Mouse (Mus musculus): ENCODE results near the gene Tnrc6c. TPM values are rescaled to one million over a fixed set of nuclear protein-coding genes. Genes with fewer than 3 reads are reported as not detected.

Tnrc6c gene
- polyA plus RNA-seq, 1 experiment from 2014 or later: 6.0 TPM

DNA sequence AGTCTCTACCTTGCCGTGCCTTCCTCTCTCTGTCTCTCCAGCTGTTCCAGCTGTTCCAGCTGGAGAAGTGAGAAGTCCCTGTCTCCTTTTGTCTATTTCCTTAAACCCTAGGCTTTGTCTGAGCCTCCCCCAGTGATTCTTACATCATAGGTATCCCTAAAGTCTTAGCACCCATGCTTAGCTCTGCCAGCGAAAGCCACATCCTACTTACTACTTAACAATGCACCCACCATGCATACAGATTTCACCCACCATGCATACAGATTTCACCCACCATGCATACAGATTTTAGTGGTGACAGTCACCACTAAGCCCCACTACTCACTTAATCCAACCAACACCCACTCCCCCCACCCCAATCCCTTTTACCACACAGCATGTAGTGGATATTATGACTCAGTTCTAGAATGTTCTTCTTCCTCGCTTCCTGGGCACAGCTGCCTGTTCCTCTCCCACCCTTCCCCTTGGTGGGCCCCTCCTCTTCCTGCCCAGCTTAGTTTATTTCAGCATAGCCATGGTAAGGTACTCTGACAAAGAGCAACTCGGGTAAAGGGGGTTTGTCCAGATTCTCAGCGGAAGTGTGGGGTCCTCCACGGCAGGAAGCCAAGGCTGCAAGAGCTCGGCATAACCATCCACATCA lies 14.6 kb upstream of the Tnrc6c start:
- TF ChIP-seq CTCF (IDR thresholded peaks at IDR 0.05; ENCODE audit: low read depth): no peak
- no peak for TF ChIP-seq EP300 (optimal IDR thresholded peaks at IDR 0.05)
- Histone ChIP-seq H3K4me2 (replicated peaks; ENCODE audit: low read depth) (no peak overlapping the region), H3K36me3 (ENCODE audit: control insufficient read depth, insufficient read depth, low read length) (no peaks in the 10 kb centered on the region), H3K9ac (ENCODE audit: low read length) (no peak overlapping the region), H3K9me3 (ENCODE audit: control insufficient read depth, low read length) (no peaks in the 10 kb centered on the region), H3K27me3 (ENCODE audit: control insufficient read depth, insufficient read depth, low read length) (no peaks in the 10 kb centered on the region), H3K27ac (replicated peaks) (no peak overlapping the region), H3K4me1 (replicated peaks; ENCODE audit: control insufficient read depth, insufficient read depth) (no peaks in the 10 kb centered on the region), H3K4me3 (ENCODE audit: low read depth, low read length) (no peak overlapping the region)
- no peak for DNase-seq (ENCODE audit: low spot score)
- no peak for ATAC-seq (ENCODE audit: low FRiP score, low TSS enrichment)
- WGBS: 62% methylated on average over 7 of the region's 7 CpGs

DNA sequence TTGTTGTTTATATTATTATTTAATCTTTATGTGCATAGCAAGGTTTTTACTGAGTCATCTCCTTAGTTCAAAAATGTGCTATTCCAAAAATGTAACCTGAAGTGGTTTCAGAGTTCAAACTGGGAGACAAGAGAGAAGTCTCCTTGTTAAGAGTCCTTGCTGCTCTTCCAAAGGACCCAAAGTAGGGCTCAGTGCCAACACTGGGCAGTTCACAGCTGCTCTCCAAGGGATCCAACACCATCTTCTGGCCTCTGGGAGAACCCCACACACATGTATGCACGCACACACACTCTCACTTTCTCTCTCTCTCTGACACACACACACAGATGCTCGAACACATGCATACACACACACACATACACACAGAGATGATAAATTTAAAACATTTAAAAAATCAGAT lies 11.9 kb upstream of the Tnrc6c start:
- ATAC-seq (ENCODE audit: low FRiP score, low TSS enrichment) (no peak), DNase-seq (ENCODE audit: low spot score) (no peak)
- H3K4me1 ChIP-seq (replicated peaks; ENCODE audit: control insufficient read depth, insufficient read depth): no peaks in the 10 kb centered on the region
- no peak overlapping the region for H3K4me3 ChIP-seq (ENCODE audit: low read depth, low read length)
- H3K36me3 ChIP-seq (ENCODE audit: control insufficient read depth, insufficient read depth, low read length): no peaks in the 10 kb centered on the region
- no peak overlapping the region for H3K9ac ChIP-seq (ENCODE audit: low read length)
- peak; percentile 49 for TF ChIP-seq CTCF (IDR thresholded peaks at IDR 0.05; ENCODE audit: low read depth)
- no peak for TF ChIP-seq EP300 (optimal IDR thresholded peaks at IDR 0.05)
- 90% methylated on average over 2 of the region's 2 CpGs for WGBS
- H3K27me3 ChIP-seq (ENCODE audit: control insufficient read depth, insufficient read depth, low read length): no peaks in the 10 kb centered on the region
- H3K9me3 ChIP-seq (ENCODE audit: control insufficient read depth, low read length): no peaks in the 10 kb centered on the region
- no peak overlapping the region for H3K4me2 ChIP-seq (replicated peaks; ENCODE audit: low read depth)
- H3K27ac ChIP-seq (replicated peaks): no peak overlapping the region

DNA sequence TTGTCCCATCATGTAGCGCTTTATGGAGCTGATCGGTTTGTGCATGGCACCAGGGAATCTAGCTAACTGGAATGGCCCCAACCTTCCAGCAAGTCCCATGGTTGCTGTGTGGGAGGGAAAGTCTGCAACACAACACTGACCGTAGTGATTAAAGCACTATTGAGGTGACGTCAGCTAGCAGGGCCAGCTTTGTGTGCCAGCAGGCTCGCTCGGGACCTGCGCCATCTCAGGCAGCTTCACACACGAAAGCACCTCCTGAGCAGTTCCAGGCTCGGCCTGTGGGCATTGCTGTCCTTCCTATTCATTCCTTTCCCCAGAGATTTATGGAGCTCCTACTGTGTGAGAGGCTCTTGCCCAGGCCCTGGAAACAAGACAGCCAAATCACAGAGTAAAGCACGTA lies 10.8 kb upstream of the Tnrc6c start:
- Histone ChIP-seq H3K9ac (ENCODE audit: low read length) (no peak overlapping the region), H3K36me3 (ENCODE audit: control insufficient read depth, insufficient read depth, low read length) (no peaks in the 10 kb centered on the region), H3K9me3 (ENCODE audit: control insufficient read depth, low read length) (no peaks in the 10 kb centered on the region), H3K27ac (replicated peaks) (no peak overlapping the region), H3K27me3 (ENCODE audit: control insufficient read depth, insufficient read depth, low read length) (no peaks in the 10 kb centered on the region), H3K4me1 (replicated peaks; ENCODE audit: control insufficient read depth, insufficient read depth) (no peaks in the 10 kb centered on the region), H3K4me2 (replicated peaks; ENCODE audit: low read depth) (no peak overlapping the region), H3K4me3 (ENCODE audit: low read depth, low read length) (no peak overlapping the region)
- ATAC-seq (ENCODE audit: low FRiP score, low TSS enrichment) (no peak), DNase-seq (ENCODE audit: low spot score) (no peak)
- WGBS: 67% methylated on average over 10 of the region's 10 CpGs
- TF ChIP-seq EP300 (optimal IDR thresholded peaks at IDR 0.05) (no peak), CTCF (IDR thresholded peaks at IDR 0.05; ENCODE audit: low read depth) (no peak)

DNA sequence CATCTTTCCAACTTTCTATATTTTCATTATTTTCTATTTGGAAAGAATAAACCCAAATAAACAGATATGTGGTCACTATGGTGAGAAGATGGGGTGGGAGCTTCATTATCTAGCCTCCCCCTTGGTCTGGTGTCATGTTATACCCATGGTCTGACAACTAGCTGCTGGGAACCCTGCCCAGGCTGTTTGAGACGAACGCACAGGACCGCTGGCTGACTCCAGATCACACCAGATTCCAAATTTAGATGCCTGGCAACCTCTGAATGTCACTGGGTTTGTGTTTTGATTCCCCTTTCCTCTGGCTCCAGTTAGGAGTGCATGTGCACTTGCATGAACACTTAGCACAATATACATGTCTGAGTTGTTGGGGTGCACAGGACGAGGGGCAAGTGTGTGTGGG lies 7.3 kb upstream of the Tnrc6c start:
- ATAC-seq (ENCODE audit: low FRiP score, low TSS enrichment) (no peak), DNase-seq (ENCODE audit: low spot score) (no peak)
- TF ChIP-seq EP300 (optimal IDR thresholded peaks at IDR 0.05): no peak
- TF ChIP-seq CTCF (IDR thresholded peaks at IDR 0.05; ENCODE audit: low read depth): no peak
- Histone ChIP-seq H3K36me3 (ENCODE audit: control insufficient read depth, insufficient read depth, low read length) (no peaks in the 10 kb centered on the region), H3K9ac (ENCODE audit: low read length) (no peak overlapping the region), H3K9me3 (ENCODE audit: control insufficient read depth, low read length) (no peaks in the 10 kb centered on the region), H3K4me1 (replicated peaks; ENCODE audit: control insufficient read depth, insufficient read depth) (no peaks in the 10 kb centered on the region), H3K4me3 (ENCODE audit: low read depth, low read length) (no peak overlapping the region), H3K27me3 (ENCODE audit: control insufficient read depth, insufficient read depth, low read length) (no peaks in the 10 kb centered on the region), H3K27ac (replicated peaks) (no peak overlapping the region), H3K4me2 (replicated peaks; ENCODE audit: low read depth) (no peak overlapping the region)
- WGBS: 55% methylated on average over 4 of the region's 4 CpGs

DNA sequence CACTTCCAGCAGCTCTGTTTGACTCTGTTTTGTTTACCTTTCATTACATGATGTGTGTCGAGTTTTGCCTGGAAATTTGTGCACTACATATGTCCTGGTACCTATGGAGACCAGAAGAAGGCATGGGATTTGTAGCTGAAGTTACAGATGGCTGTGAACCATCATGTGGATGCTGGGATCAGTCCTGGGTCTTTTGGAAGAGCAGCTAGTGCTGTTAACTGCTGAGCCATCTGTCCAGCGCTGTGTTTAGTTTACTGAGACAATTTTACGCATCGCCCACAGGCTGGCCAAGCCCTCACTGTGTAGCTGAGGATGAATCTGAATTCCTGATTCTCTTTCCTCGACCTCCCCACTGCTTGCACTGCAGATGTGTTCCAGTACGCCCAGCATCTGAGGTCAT lies 6.1 kb upstream of the Tnrc6c start:
- H3K27ac ChIP-seq (replicated peaks): no peak overlapping the region
- no peak overlapping the region for H3K9ac ChIP-seq (ENCODE audit: low read length)
- H3K9me3 ChIP-seq (ENCODE audit: control insufficient read depth, low read length): no peaks in the 10 kb centered on the region
- no peak overlapping the region for H3K4me2 ChIP-seq (replicated peaks; ENCODE audit: low read depth)
- H3K27me3 ChIP-seq (ENCODE audit: control insufficient read depth, insufficient read depth, low read length): no peaks in the 10 kb centered on the region
- H3K4me3 ChIP-seq (ENCODE audit: low read depth, low read length): no peak overlapping the region
- H3K36me3 ChIP-seq (ENCODE audit: control insufficient read depth, insufficient read depth, low read length): no peaks in the 10 kb centered on the region
- ATAC-seq (ENCODE audit: low FRiP score, low TSS enrichment) (no peak), DNase-seq (ENCODE audit: low spot score) (no peak)
- whole genome bisulfite sequencing: 57% methylated on average over 6 of the region's 6 CpGs
- no peaks in the 10 kb centered on the region for H3K4me1 ChIP-seq (replicated peaks; ENCODE audit: control insufficient read depth, insufficient read depth)
- TF ChIP-seq EP300 (optimal IDR thresholded peaks at IDR 0.05) (no peak), CTCF (IDR thresholded peaks at IDR 0.05; ENCODE audit: low read depth) (no peak)

DNA sequence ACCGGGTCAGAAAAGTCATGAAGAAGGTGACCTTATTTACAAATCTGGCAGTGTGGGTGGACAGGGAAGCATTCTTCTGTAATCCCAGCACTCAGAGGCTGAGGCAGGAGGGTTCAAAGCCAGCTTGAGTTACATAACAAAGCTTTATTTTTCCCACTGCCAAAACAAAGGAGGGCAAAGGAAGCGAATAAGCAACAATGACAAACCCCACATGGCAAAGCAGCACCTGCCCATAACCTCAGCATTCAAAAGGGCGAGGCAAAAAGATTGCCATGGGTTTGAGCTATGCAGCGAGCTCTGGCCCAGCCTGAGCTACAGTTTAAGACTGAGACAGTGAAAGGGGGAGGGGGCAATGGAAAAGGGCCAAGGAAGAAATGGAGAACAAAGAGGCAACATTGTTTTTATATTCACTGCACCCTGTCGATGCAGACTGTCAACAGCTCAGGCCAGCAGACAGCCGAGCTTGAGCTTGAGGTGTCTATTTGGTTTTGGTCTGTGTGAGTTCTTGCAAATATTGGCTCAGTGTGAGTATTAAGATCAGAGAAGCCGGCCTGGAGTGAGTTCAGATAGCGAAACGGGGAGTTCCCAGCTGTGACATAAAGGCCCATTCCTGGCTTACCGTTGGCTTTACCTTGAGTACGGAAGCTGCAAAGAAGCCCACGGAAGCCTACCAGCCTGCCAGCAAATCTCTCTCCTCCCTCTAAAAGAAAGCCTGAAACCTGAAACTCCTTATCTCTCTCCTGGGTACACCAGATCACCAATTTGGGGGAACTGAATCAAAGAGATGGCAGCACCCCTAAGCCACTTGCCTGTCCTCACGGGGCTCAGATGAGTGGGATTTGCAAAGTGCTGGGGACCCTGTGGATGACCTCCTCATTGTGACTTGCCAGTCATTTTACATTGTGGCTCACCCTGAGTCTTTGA lies 3.1 kb upstream of the Tnrc6c start:
- Histone ChIP-seq H3K9me3 (ENCODE audit: control insufficient read depth, low read length) (no peaks in the 10 kb centered on the region), H3K27ac (replicated peaks) (no peak overlapping the region), H3K4me3 (ENCODE audit: low read depth, low read length) (no peak overlapping the region), H3K36me3 (ENCODE audit: control insufficient read depth, insufficient read depth, low read length) (no peaks in the 10 kb centered on the region), H3K4me2 (replicated peaks; ENCODE audit: low read depth) (no peak overlapping the region), H3K27me3 (ENCODE audit: control insufficient read depth, insufficient read depth, low read length) (no peaks in the 10 kb centered on the region), H3K4me1 (replicated peaks; ENCODE audit: control insufficient read depth, insufficient read depth) (no peaks in the 10 kb centered on the region; the same call in 1 of the 2 replicates), H3K9ac (ENCODE audit: low read length) (no peak overlapping the region)
- WGBS: 51% methylated on average over 13 of the region's 13 CpGs
- peak; percentile 54 for DNase-seq (ENCODE audit: low spot score)
- ATAC-seq (ENCODE audit: low FRiP score, low TSS enrichment): no peak
- TF ChIP-seq EP300 (optimal IDR thresholded peaks at IDR 0.05) (no peak), CTCF (IDR thresholded peaks at IDR 0.05; ENCODE audit: low read depth) (no peak)
